Mouse (Mus musculus) 3134 (cell line): ENCODE results near the gene Rpl9-ps6.
A peak's percentile ranks its signal among the peaks of the same experiment; 100 is the strongest.

ENCODE experiments used
- DNase-seq: peaks from one replicate; pipeline ENCODE4 v3.0.0-alpha.2; 2011; ENCODE audit warnings: low spot score; ENCODE audit not compliant: insufficient read length; ENCODE audit errors: extremely low read depth

Gene Rpl9-ps6

DNA sequence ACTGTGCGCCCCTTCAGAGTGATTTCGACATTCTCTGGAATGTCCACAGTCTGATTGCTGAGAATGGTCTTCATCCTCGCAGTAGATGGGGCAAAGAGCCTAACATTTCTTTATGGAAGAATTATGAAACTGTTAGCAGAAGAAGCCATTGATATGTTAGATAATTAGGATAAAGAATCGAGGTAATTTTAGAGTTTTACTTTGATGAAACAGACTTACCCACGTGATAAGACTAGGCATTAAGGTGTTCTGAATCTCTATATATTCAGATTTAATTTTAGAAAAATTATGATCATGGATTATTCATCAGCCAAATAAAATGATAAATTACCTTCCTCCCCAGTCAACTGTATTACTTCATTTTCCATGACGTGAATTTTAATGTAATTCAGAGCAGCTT, at the start of gene Rpl9-ps6:
TSS of gene Rpl9-ps6 (minus strand) at position 101 of the 400 bp plus-strand sequence.
- DNase-seq, result no peak

DNA sequence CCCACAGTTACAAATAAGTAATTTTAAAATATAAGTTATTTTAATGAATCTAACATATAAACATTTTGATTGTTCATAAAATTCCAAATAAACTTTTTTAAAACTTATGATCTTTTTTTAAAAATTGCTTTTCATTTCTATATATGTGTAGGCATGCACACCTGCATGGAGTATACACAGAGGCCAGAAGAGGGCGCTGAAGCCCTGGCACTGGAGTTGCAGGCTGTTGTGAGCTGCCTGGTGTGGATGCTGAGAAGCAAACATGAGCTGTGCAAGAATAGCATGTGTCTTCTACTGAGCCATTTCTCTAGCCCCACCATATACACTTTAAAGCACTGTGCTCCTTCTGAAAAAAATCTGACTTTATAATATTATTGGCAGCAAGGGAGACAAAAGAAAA, 46.1 kb upstream of the Rpl9-ps6 start:
- DNase-seq, result no peak

DNA sequence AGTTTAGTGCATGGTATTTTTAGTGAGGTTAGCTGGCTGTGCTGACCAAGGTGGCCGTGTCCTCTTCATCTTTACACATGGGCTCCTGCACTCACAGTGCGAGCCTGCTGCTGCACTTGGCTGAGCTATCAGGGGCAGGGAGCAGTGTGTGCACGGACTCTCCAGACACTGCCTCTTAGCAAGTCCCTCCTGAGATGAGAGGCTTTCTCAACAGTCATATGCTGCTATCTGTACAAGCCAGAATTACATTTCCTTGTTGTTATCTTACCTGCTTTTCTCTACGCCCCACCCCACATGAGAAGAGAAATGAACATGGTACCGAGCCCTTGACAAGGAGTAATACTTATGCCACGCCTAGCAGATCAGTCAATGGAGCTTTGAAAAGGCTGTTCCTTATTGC, 44.6 kb upstream of the Rpl9-ps6 start:
- DNase-seq, result no peak

DNA sequence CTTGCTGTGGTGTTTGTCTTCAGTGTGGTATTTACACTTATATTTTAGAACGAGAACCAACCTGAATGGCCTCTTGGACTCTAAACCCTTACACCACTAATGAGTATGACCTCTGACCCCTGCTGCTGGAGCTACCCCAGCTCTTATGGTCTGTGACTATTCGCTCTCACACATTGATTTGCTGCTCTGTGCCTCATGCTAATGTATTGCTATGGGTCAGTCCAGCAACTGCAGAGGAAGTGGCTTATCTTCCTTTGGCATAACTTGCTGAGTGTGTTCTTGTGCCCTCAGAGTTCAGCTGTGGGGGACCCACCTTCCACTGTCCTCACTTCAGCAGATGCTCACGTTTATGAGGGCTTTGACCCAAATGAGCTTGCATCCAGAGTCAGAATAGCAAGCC, 43.9 kb upstream of the Rpl9-ps6 start:
- DNase-seq, result no peak

DNA sequence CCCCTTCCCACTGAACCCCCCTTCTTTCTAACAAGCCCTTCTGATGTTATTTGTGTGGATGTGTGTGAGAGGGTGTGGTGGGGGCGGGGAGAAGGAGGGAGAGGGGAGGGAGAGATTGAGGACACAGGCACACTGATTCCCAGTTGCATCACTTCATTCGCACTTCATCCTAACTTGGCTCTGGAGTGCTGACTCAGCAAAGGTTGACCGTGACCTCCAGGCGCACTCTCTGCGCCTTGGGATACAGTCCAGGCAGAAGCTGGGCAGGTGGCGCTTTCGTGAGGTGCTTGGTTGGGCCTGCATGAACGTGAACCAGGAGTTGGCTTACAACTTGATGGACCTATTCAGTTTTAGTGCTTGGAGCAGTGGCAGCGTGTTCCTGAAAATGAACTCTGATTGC, 41.1 kb upstream of the Rpl9-ps6 start:
- no peak for DNase-seq

DNA sequence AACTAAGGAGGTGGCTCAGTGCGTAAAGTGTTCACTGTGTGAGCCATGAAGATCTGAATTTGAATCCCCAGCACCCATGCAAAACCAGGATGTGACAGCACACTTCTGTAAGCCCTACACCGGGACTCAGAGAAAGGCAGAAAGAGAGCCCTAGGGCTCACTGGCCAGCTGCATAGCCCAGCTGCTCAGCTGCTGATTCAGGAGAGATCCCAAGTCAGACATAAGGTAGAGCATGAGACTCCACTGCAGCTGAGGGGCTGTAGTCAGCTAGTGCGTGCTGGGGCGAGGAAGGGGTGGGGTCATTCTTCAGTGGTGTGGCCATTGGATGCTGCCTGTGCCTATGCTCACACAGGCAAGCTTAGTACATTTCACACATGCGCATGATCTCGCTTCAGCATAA, 40.7 kb upstream of the Rpl9-ps6 start:
- DNase-seq, result no peak

DNA sequence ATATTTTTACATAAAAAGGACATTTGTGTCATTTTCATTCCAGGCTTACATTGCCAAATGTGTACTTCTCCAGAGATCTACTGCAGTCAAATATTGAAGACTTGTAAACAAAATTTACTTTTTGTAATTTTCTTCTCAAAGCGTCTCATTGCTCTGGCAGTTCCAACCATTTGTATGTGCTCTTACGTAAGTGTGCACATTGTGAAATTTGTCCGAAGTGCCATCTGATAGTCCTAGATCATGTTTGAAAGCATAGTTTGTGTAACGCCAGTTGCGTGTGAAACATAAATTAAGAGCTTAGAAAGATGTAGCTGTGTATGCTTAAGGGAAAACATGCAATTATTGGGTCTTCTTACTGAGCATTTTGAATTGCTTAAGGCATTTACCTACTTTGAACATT, 40.1 kb upstream of the Rpl9-ps6 start:
- DNase-seq, result no peak

DNA sequence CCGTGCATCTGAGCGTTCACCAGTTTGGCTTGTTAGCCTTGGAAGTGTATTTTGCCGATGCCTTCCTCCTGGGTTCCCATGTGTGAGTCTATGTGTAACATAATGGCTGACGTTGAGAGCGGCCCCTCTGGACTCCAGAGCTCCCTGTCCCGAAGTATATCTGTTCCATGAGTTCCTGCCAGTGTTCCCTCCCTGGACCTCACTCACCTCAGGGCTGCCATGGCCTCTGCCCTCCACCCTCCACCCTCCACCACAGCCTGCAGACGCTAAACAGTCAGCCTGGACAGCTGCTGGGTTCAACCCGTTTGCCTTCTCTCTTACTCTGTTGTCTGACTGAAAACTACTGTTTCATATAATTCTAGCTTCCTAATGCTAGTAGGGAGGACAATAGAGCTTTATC, 39.7 kb upstream of the Rpl9-ps6 start:
- DNase-seq, result no peak

DNA sequence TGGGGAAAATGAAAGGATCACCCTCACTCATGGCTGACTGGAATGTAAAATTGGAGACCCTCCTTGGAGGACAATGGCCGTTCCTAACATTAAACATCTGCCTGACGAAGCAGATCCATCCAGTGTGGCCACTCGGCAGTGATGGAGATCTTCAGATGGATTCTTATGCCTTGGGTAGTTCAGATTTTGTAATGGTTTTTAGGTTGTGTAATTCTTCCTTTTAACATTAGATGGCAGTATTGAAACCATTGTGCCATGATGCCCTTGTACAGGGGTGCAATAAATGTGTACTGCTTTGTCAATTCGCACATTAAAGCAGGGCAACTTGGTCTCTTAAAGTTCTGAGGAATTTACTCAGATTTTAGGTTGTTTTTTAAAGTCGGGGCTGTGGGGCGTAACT, 35.0 kb upstream of the Rpl9-ps6 start:
- no peak for DNase-seq

DNA sequence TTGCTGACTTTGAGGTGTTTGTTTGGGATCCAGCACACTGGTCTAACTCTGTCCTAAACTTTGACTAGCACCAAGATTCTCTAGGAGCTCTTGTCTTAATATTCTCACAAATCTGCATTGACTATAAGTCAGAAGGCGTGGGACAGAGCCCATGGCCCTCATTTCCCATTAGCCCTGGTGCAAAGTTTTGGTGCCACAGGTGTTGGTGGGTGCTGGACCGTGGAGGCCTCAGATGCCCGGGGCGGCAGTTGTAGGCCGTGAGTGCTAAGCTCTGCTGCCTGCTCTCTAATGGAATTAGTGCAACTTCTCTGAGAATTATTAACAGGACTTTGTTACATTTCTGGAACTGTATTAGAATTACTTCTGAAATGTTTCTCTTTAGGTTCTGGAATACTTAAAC, 31.6 kb upstream of the Rpl9-ps6 start:
- no peak for DNase-seq

DNA sequence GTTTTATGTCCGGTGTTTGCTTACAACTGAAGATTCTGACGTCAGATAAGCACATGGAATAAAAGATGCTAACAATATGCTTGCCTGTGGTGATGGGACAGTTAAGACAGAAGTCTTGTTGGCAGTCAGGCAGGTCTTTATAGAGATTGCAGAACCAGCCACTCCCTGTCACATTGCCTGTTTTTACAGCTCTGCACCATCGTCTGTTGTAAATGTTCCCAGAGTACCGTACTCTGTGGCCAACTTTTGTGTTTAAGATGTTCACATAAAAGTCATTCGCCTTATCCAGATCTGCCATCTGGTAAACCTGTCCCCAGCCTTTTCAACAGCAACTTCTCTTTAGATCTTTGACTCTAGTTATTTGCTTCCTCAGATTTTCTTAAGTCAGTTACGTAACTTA, 31.0 kb upstream of the Rpl9-ps6 start:
- DNase-seq, result no peak

DNA sequence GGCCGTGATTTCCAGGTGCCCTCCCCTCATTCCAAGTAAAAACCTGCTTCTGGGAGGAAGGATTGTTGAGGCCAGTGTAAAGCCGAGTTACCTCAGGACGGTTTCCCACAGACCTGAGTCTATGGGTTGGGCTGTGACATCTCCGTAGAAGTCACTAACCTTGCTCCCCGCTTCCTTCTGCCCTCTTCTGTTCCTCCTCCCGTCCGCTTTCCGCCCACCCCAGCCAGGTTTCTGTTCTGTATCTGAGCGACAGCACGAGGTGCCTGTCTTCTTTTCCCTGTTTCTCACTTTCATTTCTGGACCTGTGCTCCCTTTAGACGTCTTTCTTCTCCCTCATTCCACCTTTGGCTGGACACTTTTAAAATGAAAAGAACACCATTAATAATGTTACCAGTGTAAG, 28.7 kb upstream of the Rpl9-ps6 start:
- DNase-seq, result no peak

DNA sequence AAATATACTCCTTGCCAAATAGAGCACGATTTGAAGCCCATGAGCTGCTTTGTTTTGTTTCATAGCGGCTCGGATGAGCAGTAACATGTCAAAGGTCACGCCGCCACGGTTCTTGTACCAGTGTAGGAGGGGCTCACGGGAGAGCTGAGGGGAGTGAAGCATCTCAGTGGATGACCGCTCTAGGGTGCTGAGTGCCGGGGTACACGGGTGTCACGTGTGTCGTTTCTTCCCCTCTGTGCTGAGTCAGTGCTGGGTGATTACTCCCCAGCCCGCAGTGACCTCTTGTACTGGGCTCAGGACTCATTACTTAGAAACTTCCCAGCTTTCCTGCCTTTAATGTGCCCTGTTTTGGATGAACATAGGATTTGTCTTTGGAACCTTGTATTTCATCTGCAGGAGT, 28.2 kb upstream of the Rpl9-ps6 start:
- DNase-seq, result no peak

DNA sequence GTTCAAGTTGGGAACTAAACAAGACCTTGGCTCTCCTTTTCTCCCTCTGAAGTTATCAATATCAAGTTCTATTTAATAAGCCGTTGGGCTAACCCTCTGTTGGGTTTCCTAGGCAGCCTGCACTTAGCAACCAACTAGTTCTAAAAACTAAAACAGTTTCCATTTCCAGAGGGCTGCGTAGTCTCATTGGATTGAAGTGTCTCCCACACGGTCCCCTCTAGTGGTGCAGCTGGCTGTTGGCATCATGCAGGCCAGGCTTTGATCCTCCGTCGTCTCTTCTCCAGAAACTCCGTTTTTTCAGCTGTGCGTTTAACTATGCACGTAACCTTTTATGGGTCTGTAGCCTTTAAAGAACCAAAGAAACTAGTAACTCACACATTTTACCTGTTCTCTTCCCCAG, 27.1 kb upstream of the Rpl9-ps6 start:
- no peak for DNase-seq

DNA sequence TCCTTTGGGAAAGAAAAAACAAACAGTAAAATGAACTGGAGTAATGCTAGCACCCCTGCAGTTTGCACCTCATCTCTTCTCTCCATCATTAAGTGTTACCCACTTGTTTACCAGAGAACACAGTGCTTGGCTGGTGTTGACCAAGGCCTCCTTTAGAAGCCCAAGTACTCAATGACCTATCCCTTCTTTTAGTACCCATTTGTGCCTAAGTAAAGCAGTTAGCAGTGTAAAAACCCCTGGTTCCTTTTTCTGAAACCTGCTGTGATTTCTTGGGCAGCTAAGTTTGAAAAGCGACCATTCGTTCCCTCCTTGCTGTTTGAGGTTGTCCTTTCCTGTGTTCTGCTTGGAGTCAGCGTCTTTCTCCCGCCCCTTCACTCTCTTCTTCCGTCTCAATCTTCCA, 26.6 kb upstream of the Rpl9-ps6 start:
- no peak for DNase-seq

DNA sequence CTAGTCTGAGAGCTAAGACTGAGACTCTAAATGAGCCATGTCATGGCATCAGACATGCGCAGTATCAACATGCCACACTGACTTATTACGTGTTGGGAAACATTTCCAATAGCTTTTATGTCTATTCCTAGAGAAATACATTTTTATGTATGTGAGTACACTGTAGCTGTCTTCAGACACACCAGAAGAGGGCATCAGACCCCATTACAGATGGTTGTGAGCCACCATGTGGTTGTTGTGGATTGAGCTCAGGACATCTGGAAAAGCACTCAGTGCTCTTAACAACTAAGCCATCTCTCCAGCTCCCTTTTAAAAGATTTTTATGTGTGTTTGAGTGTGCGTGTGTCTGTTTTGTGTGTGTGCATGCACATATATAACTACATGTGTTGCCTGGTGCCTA, 26.0 kb upstream of the Rpl9-ps6 start:
- DNase-seq, result no peak

DNA sequence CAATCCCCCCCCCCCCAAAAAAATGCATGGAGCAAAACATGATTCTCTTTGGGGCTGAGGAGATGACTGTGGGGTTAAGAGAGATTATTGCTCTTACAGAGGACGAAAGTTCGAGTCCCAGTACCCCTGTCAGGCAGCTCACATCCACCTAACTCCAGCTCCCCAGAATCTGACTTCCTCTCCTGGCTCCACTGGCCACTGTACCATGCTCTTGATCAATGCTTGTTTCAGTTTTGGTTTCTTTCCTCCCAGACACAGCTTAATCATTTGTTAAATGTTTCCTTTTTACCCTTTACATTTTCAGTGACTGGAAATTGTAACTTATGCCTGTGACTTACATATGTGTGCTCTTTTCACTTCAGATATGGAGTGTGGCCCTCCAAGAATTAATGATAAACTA, 24.6 kb upstream of the Rpl9-ps6 start:
- DNase-seq, result no peak

DNA sequence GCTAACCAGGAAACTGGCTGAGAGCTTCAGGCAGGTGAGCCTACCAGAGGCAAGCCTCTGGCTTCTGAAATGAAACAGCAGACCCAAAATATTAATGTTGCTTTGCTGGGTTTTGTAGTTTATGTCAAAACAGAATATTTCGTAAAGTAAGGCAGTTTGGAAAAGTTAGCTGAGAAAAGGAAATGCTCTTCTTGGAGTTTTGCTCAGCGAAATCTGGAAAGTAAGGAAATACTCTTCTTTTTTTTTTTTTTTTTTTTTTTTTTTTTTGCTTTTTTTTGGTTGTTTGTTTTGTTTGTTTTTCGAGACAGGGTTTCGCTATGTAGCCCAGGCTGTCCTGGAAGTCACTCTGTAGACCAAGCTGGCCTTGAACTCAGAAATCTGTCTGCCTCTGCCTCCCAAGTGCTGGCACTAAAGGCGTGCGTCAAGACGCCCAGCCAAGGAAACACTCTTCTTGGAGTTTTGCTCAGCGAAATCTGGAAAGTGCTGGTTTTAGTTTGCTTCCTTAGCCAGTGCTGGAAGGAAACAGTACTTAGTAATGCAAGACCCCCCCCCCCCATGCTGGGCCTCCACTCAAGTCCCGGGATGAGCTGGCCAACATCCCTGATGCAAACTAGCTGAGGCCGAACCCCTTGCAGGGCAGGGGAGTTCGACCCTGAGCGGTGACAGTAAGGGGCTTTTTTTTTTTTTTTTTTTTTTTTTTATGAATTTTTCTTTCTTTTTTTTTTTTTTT, 23.0 kb upstream of the Rpl9-ps6 start:
- no peak for DNase-seq

DNA sequence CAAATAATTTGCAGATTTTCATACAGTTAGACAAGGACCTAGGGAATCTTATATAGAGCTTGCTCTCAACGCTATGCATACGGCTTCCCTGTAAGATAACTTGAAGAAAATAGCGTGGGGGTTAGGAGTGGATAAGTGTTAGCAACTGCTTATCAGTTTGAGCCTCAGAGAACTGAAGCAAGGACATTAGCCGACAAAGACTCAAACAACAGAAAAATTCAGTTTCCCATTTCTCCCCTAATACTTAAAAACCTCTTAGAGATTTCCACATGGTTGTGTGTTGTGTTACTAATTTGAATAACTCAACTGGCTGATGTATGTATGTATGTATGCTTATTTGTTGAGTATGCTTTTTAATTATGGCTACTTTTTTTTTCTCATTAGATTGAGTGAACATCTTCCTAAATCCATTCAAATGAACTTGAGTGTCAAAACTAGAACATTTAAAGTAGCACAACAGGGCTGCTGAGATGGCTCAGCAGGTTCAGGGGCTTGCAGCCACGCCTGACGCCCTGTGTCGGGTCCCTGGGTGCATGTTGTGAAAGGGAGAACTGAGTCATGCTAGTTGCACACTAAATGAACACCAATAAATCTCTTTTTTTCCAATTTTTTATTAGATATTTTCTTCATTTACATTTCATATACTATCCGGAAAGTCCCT, 21.3 kb upstream of the Rpl9-ps6 start:
- no peak for DNase-seq

DNA sequence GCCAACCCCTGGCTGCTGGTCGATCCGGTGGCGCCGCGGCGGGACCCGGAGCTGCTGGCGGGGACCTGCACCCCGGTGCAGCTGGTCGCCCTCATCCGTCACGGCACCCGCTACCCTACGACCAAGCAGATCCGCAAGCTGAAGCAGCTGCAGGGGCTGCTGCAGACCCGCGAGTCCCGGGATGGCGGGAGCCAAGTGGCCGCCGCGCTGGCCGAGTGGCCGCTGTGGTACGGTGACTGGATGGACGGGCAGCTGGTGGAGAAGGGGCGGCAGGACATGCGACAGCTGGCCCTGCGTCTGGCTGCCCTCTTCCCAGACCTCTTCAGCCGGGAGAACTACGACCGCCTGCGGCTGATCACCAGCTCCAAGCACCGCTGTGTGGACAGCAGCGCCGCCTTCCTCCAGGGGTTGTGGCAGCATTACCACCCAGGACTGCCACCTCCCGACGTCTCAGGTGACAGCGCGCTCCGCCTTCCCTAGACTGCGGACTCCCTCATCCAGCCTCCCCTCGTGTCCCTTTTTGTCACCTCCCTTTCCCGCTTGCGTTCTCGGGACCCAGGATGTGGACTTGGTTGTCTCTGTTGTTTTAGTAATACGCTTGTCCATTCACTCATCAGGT, 19.8 kb upstream of the Rpl9-ps6 start:
- DNase-seq, result peak; percentile 79

DNA sequence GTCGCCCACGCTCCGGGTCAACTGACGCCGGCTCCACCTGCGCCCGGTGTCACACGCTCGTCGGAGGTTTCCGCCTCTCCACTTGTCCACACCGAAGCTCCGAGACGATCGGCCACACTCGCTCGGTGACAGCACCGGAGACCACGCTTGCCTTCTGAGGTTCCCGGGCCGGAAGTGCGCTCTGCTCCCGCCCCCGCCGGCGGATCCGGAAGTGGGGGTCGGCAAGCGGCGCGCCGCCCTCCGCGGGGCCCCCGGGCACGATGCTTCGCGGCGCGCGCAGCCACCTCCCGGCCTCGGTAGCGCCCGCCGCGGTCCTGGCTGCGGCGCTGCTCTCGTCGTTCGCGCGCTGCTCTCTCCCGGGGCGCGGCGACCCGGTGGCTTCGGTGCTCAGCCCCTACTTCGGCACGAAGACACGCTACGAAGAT, 19.3 kb upstream of the Rpl9-ps6 start, which contains the start of gene Minpp1:
TSS of gene Minpp1 (plus strand) at position 89 of the 425 bp plus-strand sequence.
- peak; percentile 84 for DNase-seq
